Mouse (Mus musculus) B cell, adult 2 months (primary cell): Measurements from ENCODE around the gene Brpf1.
"Not testable (repeated sequence)": the region's sequence is repeated elsewhere in the genome, so short reads cannot be mapped to it uniquely, and the experiment has no call there.

ENCODE experiments used
- DNase-seq, 2 experiments: peaks; one replicate each; pipeline ENCODE4 v3.0.0; 2022

Brpf1 gene

GRCm38 (mm10) chr6:113307481-113308121 is 664 bp downstream of the Brpf1 start:
- peak; percentile 58 to 62 for DNase-seq

GRCm38 (mm10) chr6:113308141-113308540 is 1.2 kb downstream of the Brpf1 start:
- peak; percentile 58 to 67 for DNase-seq

- no peak for DNase-seq
Observed at GRCm38 (mm10) chr6:113315972-113316371, 9.0 kb downstream of the Brpf1 start.

GRCm38 (mm10) chr6:113326533-113327315 is 19.8 kb downstream of the Brpf1 start, which contains the start of gene Ogg1:
Gene Ogg1, plus strand, starts transcription at chr6:113326972.
- peak; percentile 95 to 96 for DNase-seq

DNA sequence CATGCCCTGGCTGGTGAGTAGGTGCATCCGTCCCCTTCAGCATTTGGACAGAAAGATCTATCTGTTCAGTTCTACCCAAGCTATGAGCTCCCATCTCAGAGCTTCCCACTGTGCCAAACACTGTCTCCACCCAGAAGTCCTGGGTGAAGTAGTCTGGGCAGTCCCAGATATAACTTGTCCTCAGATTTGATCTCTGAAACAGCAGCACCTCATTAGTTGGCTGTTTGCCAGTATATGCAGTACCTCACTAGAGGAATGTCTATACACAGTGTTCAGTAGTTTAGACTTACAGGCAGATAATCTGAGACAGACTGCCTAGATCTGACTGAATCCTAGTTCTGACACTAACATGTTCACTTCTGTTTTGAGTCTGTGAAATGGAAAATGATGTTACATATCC is 22.5 kb downstream of the Brpf1 start:
- DNase-seq, result no peak

- peak; percentile 57 to 60 for DNase-seq
Observed at GRCm38 (mm10) chr6:113330547-113330946, 23.6 kb downstream of the Brpf1 start.

DNA sequence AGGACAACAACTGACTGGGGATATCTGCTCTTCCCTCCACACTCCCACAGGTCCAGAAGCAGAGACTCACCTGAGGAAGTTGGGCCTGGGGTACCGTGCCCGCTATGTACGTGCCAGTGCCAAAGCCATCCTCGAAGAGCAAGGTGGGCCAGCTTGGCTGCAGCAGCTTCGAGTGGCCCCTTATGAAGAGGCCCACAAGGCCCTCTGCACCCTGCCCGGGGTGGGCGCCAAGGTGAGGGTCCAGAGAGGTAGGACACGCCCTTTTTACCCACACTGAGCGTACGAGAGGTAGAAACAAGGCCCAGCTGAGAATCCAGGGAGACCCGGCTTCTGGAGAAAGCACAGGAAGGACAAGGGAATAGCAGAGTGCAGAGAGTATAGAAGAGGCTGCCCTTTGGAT is 24.8 kb downstream of the Brpf1 start:
- no peak for DNase-seq

DNA sequence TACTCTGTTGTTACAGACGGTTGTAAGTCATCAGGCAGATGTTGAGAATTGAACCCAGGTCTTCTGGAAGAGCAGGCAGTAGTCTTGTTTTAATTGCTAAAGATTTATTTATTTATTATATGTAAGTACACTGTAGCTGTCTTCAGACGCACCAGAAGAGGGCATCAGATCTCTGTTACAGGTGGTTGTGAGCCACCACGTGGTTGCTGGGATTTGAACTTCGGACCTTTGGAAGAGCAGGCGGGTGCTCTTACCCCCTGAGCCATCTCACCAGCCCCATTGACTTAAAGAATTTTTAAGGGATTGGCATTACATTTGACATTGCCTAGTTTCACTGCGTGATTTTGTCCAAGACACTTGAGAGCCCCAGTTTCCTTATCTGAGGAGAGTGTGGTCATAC is 25.8 kb downstream of the Brpf1 start:
- DNase-seq, result not testable (repeated sequence)

- no peak for DNase-seq
Observed at GRCm38 (mm10) chr6:113333137-113333950, 26.4 kb downstream of the Brpf1 start.

DNA sequence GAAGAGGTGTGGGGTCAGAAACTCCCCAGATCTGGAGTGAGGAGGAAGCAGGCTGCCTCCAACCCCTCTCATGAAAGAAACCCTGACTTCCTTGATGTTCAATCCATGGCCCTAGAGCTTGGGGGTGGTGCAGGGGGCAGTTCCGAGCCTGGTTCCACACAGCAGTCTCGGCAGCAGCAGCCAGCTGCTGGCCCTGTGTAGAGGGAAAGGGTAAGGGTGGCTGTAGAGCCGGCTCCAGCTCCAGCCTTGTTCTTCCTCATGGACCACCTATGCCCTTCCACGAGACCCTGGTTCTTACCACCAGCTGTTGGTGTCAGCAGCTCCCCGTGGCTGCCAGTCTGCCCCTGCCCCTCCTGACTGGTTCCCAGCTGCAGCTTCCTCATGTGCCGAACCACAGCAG is 27.3 kb downstream of the Brpf1 start:
- DNase-seq, result no peak

GRCm38 (mm10) chr6:113336852-113337620 is 30.1 kb downstream of the Brpf1 start:
- DNase-seq, result no peak

GRCm38 (mm10) chr6:113341574-113341973 is 34.6 kb downstream of the Brpf1 start:
- no peak for DNase-seq

DNA sequence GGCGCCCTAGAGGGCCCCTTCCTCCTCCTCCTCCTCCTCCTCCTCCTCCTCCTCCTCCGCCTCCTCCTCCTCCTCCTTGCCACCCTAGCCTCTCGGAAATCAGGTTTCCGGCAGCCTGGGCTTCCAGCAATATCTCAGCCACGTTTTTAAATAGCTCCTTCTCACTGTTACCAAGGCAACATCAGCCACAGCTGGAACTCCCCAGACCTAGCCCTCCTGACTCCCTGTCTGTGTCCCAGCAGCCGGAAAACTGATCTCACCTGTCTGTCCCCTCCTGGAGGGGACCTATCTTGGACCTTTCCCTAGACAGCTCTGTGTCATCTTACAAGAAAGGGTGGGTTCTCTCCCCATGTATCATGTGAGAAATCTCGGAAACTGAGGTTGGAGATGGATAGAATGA is 35.4 kb downstream of the Brpf1 start:
- no peak for DNase-seq

DNA sequence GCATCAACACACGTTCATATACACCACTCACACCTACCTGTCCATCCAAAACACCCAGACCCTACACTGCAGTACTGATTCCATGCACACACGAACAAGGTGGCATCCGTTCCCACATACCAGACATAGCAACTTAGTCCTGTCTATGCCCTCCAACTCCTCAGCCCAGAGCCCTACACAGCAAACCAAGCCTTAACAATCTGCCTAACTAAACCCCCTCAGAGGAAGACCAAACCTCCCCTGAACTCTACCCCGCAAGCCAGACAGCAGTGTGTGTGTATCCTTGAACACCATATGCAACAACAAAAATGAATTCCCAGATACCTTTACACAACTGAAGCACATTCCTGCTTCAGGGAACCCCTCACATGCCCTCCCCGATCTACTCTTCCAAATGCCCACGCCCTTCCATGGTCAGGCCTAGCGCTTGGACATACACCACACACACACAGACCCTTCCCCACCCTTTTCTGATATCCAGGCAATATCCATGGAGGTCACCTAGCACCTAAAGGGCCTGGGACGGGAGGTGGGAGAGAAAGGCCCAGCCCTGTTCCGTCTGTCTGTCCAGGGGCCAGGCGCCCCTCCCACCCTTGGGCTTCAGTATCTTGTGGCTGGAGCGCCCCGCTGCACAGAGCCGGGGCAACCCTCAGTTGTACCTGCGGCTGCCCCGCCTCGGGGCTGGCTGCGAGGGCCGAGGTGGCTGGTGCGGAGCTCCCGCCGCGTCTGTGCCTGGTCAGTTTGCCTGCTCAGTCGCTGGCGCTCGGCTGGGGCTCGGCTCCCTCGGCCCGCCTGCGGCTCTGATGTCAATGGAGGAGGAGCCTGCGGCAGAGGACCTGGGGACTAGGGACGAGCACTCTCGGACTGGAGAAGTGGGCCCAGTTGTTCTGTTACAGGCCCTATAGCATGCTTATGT is 36.5 kb downstream of the Brpf1 start, which contains the start of gene Camk1:
TSS of gene Camk1 (minus strand) at position 808 of the 916 bp plus-strand sequence.
- peak; percentile 23 to 33 for DNase-seq

DNA sequence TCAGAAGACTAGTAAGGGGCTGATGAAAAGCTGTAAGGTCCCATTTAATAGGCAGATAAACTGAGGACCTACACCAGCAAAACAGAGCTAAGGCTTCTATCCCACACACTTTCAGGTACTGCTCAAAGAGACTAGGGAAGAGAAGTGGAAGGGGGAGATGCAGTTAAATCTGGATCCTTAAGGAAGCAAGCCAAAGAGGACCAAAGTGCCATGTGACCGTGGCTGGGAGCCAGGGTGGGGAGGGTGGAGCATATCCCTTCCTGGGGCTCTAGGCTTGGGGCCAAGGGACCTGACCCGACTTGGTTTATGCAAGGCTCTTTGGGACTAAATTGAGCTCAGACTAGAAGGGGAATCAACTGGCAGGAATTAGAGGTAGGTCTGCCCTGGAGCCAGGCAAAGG is 37.4 kb downstream of the Brpf1 start:
- DNase-seq, result no peak

GRCm38 (mm10) chr6:113346897-113347296 is 40.0 kb downstream of the Brpf1 start:
- DNase-seq, result no peak

DNA sequence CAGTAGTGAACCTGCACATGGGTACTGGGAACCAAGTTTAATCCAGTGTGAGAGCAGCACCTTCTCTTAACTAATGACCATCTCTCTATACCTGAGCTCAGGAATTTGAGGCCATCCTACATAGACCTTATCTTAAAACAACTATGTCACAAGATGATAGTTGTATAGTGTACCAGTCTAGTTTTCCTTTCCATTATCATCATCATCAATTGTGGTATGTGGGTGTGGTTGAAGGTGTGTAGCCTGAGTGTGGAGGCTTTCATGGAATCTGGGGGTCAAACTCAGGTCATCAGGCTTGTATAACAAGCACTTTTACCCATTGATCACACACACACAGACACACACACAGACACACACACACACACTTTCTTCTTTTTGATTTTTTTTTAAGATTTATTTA is 43.6 kb downstream of the Brpf1 start:
- no peak for DNase-seq

- no peak for DNase-seq
Observed at GRCm38 (mm10) chr6:113351161-113351560, 44.2 kb downstream of the Brpf1 start.

- no peak for DNase-seq
Observed at GRCm38 (mm10) chr6:113351653-113352052, 44.7 kb downstream of the Brpf1 start.

DNA sequence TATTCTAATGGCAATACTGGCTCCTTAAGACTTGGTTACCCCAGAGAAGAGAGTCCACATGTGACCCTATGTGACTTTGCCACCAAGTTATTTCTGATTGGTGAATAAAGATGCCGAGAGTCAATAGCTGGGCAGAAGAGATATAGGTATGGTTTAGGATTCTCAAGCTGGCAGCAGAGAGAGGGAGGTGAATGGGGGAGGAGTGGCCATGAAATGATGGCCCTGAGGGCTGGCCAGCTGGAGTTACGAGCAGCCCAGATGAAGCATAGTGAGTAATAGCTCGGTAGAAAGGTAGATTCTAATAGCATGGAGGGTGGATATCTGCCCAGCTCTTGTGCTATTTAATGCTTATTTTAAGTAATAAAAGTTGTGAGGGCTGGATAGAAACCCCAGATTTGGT is 45.9 kb downstream of the Brpf1 start:
- no peak for DNase-seq

GRCm38 (mm10) chr6:113353696-113354095 is 46.8 kb downstream of the Brpf1 start:
- no peak for DNase-seq

GRCm38 (mm10) chr6:113361476-113361875 is 54.5 kb downstream of the Brpf1 start:
- DNase-seq, result no peak
